Mouse (Mus musculus): Measurements from ENCODE around the gene Hectd1. TPM values are rescaled to one million over a fixed set of nuclear protein-coding genes. Genes with fewer than 3 reads are reported as not detected.

Gene Hectd1
- polyA plus RNA-seq, 1 experiment from 2014 or later = 43.1 TPM

DNA sequence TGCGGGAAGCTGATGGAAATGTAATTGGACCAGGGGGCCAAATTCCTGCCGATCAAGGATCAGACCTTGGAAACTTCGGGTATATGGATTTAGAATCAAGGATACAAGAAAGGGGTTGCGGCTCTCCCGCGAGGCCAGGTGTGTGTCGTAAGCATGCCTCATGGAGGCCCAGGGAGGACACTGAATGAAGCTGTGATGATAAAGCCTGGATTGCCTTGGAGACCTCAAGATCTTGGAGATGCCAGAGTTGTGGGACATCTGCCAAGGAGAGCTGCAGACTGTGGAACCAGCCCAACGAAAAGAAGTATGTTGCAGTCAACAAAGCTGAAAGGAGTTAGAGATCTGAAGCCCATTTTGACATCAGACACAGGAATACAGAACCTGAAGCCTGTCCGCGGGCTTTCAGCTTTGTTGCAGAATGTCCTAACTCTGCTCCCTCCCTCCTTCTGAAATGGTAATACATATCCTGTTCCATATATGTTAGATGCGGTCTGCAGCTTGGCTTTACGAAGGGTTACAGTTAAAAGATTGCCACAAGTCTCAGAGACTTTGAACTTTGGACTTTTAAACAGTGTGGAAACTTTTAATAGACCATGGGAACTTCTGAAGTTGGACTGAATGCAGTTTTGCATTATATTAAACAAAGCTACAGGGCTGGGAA is 73.3 kb downstream of the Hectd1 start:
- Histone ChIP-seq H3K4me1 (no peaks in the 10 kb centered on the region), H3K9ac (no peak overlapping the region), H3K27ac (no peak overlapping the region), H3K4me2 (replicated peaks) (no peak overlapping the region), H3K9me3 (no peaks in the 10 kb centered on the region), H3K4me3 (no peak overlapping the region), H3K36me3 (peaks cover 69% of the 10 kb centered on the region), H3K27me3 (no peaks in the 10 kb centered on the region)
- no peak for ATAC-seq (ENCODE audit: insufficient number of reproducible peaks, insufficient read depth, low FRiP score, low TSS enrichment)
- 95% methylated on average over 12 of the region's 12 CpGs for WGBS

DNA sequence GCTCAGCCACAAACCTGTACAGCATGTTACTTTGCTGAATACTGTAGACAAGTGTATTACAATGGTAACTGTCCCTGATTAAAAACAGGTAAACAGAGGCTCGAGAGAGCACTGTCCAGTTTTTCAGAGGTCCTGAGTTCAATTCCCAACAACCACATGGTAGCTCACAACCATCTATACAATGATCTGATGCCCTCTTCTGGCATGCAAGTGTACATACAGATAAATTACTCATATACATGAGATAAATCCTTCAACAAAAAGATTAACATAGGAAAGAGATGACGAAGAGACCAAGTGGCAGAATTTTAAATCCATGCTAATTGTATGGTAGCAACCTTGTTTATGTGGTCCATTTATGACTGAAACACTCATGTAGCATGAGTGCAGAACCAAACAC is 82.0 kb downstream of the Hectd1 start:
- H3K36me3 ChIP-seq = peaks cover 78% of the 10 kb centered on the region
- no peaks in the 10 kb centered on the region for H3K9me3 ChIP-seq
- H3K9ac ChIP-seq = no peak overlapping the region
- WGBS = 85% methylated on average over 2 of the region's 2 CpGs
- H3K4me2 ChIP-seq (replicated peaks) = no peak overlapping the region
- no peaks in the 10 kb centered on the region for H3K4me1 ChIP-seq
- no peak overlapping the region for H3K4me3 ChIP-seq
- H3K27me3 ChIP-seq = no peaks in the 10 kb centered on the region
- ATAC-seq (ENCODE audit: insufficient number of reproducible peaks, insufficient read depth, low FRiP score, low TSS enrichment) = no peak
- no peak overlapping the region for H3K27ac ChIP-seq

DNA sequence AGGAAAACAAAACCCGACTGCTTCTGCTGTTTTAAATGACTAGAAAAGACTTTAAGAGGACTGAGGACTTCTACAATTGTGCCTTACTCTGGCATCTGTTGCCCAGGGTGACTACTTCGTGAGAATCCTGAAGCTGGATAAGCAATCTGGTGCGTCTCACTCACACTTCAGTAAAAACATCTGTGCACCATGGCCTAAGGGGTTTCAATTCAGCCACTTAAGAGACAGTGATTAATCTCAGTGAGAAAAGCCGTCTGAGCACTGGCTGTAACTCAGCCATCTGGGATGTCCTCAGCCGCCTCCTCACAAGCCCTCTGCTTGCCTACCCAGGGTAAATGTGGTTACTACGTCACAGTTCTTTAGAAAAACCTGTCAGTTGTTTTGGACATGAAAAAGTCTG is 84.4 kb downstream of the Hectd1 start:
- Histone ChIP-seq H3K4me1 (no peaks in the 10 kb centered on the region), H3K36me3 (peaks cover 65% of the 10 kb centered on the region), H3K9ac (no peak overlapping the region), H3K4me2 (replicated peaks) (no peak overlapping the region), H3K4me3 (no peak overlapping the region), H3K27me3 (no peaks in the 10 kb centered on the region), H3K9me3 (no peaks in the 10 kb centered on the region), H3K27ac (no peak overlapping the region)
- WGBS = 49% methylated on average over 6 of the region's 6 CpGs
- ATAC-seq (ENCODE audit: insufficient number of reproducible peaks, insufficient read depth, low FRiP score, low TSS enrichment) = no peak

DNA sequence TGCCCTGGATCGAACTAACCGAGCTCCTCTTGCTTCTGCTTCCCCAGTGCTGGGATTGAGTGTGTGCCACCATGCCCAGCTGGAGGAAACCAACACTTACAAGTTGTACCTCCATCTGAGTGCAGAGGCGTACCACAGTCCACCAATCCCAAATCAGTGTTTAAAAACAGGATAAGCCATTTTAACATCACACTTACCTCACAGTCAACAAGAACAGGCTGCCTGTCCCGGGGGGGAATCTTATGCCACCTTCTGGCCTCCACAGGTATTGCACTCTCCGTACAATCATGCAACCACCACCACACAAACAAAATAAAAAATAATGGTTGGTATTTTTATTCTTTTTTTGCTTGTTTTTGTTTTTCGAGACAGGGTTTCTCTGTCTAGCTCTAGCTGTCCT is 87.6 kb downstream of the Hectd1 start:
- Histone ChIP-seq H3K9me3 (no peaks in the 10 kb centered on the region), H3K27me3 (no peaks in the 10 kb centered on the region), H3K9ac (no peak overlapping the region), H3K36me3 (peaks cover 40% of the 10 kb centered on the region), H3K27ac (no peak overlapping the region), H3K4me1 (no peaks in the 10 kb centered on the region), H3K4me2 (replicated peaks) (no peak overlapping the region), H3K4me3 (no peak overlapping the region)
- no peak for ATAC-seq (ENCODE audit: insufficient number of reproducible peaks, insufficient read depth, low FRiP score, low TSS enrichment)
- 84% methylated on average over 6 of the region's 6 CpGs for WGBS

DNA sequence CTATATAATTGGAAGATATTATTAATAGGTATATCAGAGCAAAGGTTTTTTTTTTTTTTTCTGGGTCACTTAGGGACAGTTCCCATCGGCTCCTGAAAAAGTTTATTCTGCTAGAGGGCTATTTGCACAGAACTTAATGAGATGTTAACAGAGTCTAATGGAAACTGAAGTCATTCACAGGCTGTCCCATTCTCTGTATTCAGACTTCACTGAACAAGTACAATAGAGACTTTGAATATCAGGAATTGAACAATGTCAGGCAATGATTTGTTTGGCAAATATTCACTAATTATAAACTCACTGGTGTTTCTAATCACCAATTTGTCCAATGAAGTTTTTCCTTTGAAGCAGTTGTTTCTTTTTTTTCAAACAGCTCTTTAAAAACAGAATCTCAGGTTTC is 92.5 kb downstream of the Hectd1 start:
- ATAC-seq (ENCODE audit: insufficient number of reproducible peaks, insufficient read depth, low FRiP score, low TSS enrichment) = no peak
- H3K27me3 ChIP-seq = no peaks in the 10 kb centered on the region
- no peak overlapping the region for H3K27ac ChIP-seq
- no peaks in the 10 kb centered on the region for H3K9me3 ChIP-seq
- no peak overlapping the region for H3K4me2 ChIP-seq (replicated peaks)
- no peak overlapping the region for H3K4me3 ChIP-seq
- 76% methylated on average over 1 of the region's 1 CpGs for WGBS
- peaks cover 4% of the 10 kb centered on the region; the same call in 1 of the 2 replicates for H3K36me3 ChIP-seq
- H3K4me1 ChIP-seq = no peaks in the 10 kb centered on the region
- no peak overlapping the region for H3K9ac ChIP-seq

DNA sequence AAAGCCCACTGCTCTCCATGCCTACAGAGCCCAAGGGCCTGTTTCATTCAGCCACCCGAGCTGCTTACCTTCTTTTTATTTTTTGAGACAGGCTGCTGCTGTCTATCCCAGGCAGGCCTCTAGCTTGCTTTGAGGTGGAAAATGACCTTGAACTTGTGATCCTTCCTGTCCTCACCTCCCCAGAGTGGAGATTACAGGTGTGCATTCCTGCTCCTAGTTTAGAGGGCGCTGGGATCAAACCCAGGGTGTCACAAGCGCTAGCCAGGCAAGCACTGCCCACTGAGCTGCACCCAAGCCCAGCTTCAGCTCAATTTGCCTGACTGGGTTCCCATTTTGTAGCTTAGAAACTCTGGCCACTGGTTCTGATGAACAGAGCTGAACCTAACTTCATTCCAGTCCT is 93.0 kb downstream of the Hectd1 start:
- WGBS = 65% methylated on average over 3 of the region's 3 CpGs
- no peak for ATAC-seq (ENCODE audit: insufficient number of reproducible peaks, insufficient read depth, low FRiP score, low TSS enrichment)
- H3K27ac ChIP-seq = no peak overlapping the region
- H3K9ac ChIP-seq = no peak overlapping the region
- no peaks in the 10 kb centered on the region for H3K36me3 ChIP-seq
- H3K27me3 ChIP-seq = no peaks in the 10 kb centered on the region
- no peaks in the 10 kb centered on the region for H3K9me3 ChIP-seq
- no peak overlapping the region for H3K4me3 ChIP-seq
- no peaks in the 10 kb centered on the region for H3K4me1 ChIP-seq
- H3K4me2 ChIP-seq (replicated peaks) = no peak overlapping the region

DNA sequence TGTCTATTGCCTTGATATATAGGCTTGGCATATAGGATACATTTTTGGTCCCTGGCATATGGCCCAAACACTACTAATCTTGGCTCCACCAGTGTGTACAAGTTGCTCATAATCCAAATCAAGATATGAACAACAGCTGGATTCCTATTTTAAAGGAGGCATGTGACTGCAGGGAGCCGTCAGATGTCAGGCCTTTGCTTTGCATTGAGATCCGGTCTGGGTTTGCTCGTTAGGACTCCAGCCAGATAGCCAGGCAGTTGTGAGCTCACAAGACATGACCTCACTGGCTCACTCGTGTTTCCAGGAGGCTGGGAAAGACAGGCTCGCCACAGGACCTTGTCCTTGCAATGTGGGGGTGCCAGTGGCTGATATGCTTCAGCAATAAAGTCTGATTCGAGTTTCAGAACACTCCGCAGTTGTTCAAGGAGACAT is 93.5 kb downstream of the Hectd1 start:
- Histone ChIP-seq H3K27ac (no peak overlapping the region), H3K36me3 (peaks cover 3% of the 10 kb centered on the region; the same call in 1 of the 2 replicates), H3K4me1 (no peaks in the 10 kb centered on the region), H3K9me3 (no peaks in the 10 kb centered on the region), H3K27me3 (no peaks in the 10 kb centered on the region), H3K4me3 (no peak overlapping the region), H3K4me2 (replicated peaks) (no peak overlapping the region), H3K9ac (no peak overlapping the region)
- ATAC-seq (ENCODE audit: insufficient number of reproducible peaks, insufficient read depth, low FRiP score, low TSS enrichment) = no peak
- WGBS = 69% methylated on average over 7 of the region's 7 CpGs

DNA sequence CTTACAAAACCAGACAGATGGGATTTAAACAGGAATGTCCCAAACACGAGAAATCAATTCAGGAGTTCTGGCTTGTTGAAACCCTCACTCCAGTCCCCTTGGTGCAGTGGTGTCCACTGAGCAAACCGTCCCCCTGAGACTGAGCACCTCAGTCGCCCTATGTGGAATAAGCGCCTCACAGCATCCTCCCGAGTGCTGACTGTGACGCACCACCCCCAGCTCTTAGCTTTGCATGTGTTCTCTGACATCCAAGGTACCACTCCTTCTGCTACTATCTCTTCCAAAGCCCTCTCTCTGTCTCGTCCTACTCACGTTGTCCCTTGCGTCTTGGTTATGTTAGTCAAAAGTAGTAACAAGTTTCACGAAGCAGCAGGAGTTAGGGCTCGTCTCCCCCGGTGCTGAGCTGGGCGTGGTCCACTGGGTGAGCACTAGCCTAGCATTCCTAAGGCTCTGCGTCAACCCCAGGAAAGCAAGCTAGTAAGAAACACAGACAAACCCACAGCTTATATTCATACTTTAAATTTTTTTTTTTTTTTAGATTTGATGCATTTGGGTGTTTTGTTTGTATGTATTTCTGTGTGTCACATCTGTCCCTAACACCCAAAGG is 94.6 kb downstream of the Hectd1 start:
- Histone ChIP-seq H3K36me3 (peaks cover 4% of the 10 kb centered on the region; the same call in 1 of the 2 replicates), H3K27ac (no peak overlapping the region), H3K4me1 (no peaks in the 10 kb centered on the region), H3K9me3 (no peaks in the 10 kb centered on the region), H3K4me2 (replicated peaks) (no peak overlapping the region), H3K27me3 (no peaks in the 10 kb centered on the region), H3K4me3 (no peak overlapping the region), H3K9ac (no peak overlapping the region)
- 81% methylated on average over 14 of the region's 14 CpGs for WGBS
- no peak for ATAC-seq (ENCODE audit: insufficient number of reproducible peaks, insufficient read depth, low FRiP score, low TSS enrichment)

DNA sequence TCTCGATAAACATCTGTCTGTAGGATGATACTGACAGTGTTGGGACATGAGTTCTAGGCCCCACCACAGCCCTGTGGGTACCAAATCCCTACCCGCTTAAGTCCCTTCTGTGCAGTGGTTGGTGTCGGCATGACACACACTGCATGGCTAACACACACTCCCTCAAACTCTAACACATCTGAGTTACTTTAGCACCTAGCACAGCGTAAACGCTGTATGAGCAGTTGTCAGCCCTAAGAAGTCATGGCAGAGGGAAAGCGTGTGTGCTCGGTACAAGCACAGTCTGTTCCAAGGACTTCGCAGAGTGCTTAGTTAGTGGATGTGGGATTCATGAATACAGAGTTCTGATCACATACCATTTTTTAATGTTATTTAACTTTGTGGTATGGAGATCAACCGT is 99.5 kb downstream of the Hectd1 start:
- Histone ChIP-seq H3K9me3 (no peaks in the 10 kb centered on the region), H3K4me3 (no peak overlapping the region), H3K27ac (no peak overlapping the region), H3K36me3 (peaks cover 4% of the 10 kb centered on the region; the same call in 1 of the 2 replicates), H3K4me1 (no peaks in the 10 kb centered on the region), H3K9ac (no peak overlapping the region), H3K27me3 (no peaks in the 10 kb centered on the region), H3K4me2 (replicated peaks) (no peak overlapping the region)
- no peak for ATAC-seq (ENCODE audit: insufficient number of reproducible peaks, insufficient read depth, low FRiP score, low TSS enrichment)
- WGBS = 92% methylated on average over 9 of the region's 9 CpGs

DNA sequence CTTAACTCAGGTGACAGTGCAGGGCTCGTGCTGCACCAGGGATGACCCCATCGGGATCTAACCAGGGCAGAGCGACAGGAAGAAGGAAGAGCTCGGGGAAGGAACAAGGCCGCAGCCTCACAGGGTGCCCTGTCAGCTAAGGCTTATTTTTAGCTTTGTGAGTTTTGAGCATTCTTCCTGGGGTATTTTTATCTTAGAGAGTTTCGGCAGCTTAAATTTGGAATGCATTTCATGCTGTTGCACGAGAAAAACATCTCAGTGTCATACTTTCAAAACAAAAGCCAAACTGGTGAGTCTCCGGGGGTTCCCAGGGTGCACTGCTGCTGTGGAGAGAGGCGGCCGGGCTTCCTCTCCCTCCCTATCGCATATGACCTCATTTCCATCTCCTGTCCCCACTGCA is 100.3 kb downstream of the Hectd1 start:
- no peak overlapping the region for H3K4me2 ChIP-seq (replicated peaks)
- H3K9ac ChIP-seq = no peak overlapping the region
- WGBS = 72% methylated on average over 11 of the region's 11 CpGs
- H3K9me3 ChIP-seq = no peaks in the 10 kb centered on the region
- no peaks in the 10 kb centered on the region for H3K4me1 ChIP-seq
- H3K36me3 ChIP-seq = peaks cover 4% of the 10 kb centered on the region; the same call in 1 of the 2 replicates
- H3K27ac ChIP-seq = no peak overlapping the region
- no peak for ATAC-seq (ENCODE audit: insufficient number of reproducible peaks, insufficient read depth, low FRiP score, low TSS enrichment)
- no peak overlapping the region for H3K4me3 ChIP-seq
- no peaks in the 10 kb centered on the region for H3K27me3 ChIP-seq

DNA sequence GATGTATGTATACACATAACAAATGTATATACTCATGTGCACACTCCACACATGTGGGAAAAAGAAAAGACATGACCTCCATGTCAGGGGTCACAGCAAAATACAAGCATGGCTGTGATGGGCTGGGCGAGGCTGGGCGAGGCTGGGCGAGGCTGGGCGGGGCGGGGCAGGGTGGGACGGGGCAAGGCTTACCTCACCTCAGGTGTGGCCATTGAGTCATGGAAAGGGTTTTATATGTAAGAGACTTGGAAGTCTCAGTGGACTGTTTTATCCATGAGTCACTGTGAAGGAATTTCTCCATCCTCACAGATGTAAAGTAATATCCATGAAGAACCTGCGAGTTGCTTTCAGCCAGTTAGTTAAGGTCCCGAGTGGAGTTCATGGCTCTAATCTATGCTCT is 107.5 kb downstream of the Hectd1 start:
- Histone ChIP-seq H3K27me3 (no peaks in the 10 kb centered on the region), H3K36me3 (no peaks in the 10 kb centered on the region; the same call in 1 of the 2 replicates), H3K9me3 (no peaks in the 10 kb centered on the region), H3K4me3 (no peak overlapping the region), H3K4me1 (no peaks in the 10 kb centered on the region), H3K9ac (no peak overlapping the region), H3K4me2 (replicated peaks) (no peak overlapping the region), H3K27ac (no peak overlapping the region)
- WGBS = 90% methylated on average over 8 of the region's 8 CpGs
- ATAC-seq (ENCODE audit: insufficient number of reproducible peaks, insufficient read depth, low FRiP score, low TSS enrichment) = no peak

DNA sequence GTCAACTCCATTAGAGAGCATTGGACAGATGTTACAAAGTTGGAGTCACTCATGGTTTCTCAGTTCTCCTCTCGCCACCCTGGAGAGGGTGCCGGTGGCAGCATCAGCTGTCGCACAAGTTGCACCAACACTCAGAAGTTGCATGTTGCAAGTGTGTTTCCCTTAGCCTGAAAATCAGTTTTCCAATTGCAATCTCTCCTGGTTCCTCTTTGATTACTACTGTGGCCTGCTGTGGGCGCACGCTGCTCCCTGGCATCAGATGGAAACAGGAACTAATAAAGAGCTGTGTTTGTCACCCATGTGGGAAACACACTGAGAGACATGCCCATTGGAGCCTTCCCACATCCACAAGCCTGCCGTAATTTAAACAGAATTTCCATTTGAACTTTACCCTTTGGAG is 110.7 kb downstream of the Hectd1 start:
- H3K27ac ChIP-seq = no peak overlapping the region
- no peaks in the 10 kb centered on the region for H3K4me1 ChIP-seq
- no peaks in the 10 kb centered on the region; the same call in 1 of the 2 replicates for H3K36me3 ChIP-seq
- WGBS = 92% methylated on average over 6 of the region's 6 CpGs
- no peak overlapping the region for H3K9ac ChIP-seq
- no peak overlapping the region for H3K4me3 ChIP-seq
- no peak for ATAC-seq (ENCODE audit: insufficient number of reproducible peaks, insufficient read depth, low FRiP score, low TSS enrichment)
- no peaks in the 10 kb centered on the region for H3K9me3 ChIP-seq
- H3K27me3 ChIP-seq = no peaks in the 10 kb centered on the region
- no peak overlapping the region for H3K4me2 ChIP-seq (replicated peaks)

All from embryonic facial prominence, embryonic 12.5 days (tissue).